Mouse (Mus musculus) hindbrain, embryonic 11.5 days (tissue): ENCODE measurements around the gene Emid1. TPM values are rescaled to one million over a fixed set of nuclear protein-coding genes. Genes with fewer than 3 reads are reported as not detected.

Experiments used
- ATAC-seq: fragments of 200-750 bp; cut with Nextera tagmentation; 2 replicates; pipeline ENCODE4 v1.8.0; 2017; ENCODE audit warnings: mild to moderate bottlenecking, moderate TSS enrichment, moderate library complexity; ENCODE audit not compliant: low FRiP score
- DNase-seq: peaks from one replicate; pipeline ENCODE4 v3.0.0-alpha.2; 2015; ENCODE audit warnings: low spot score
- H3K27ac ChIP-seq: fragments of 300-500 bp; sonication (generic); 2 replicates; pipeline ENCODE4 v1.5.1; 2014; ENCODE audit warnings: mild to moderate bottlenecking, low read depth, low read length
- H3K27me3 ChIP-seq: fragments of 300-500 bp; sonication (generic); 2 replicates; pipeline ENCODE4 v1.6.1; 2014; ENCODE audit warnings: mild to moderate bottlenecking, low read length, moderate library complexity, mixed read lengths; ENCODE audit not compliant: control insufficient read depth, insufficient read depth
- H3K36me3 ChIP-seq: fragments of 300-500 bp; sonication (generic); 2 replicates; pipeline ENCODE4 v1.6.1; 2014; ENCODE audit warnings: mild to moderate bottlenecking, low read length, moderate library complexity, mixed read lengths; ENCODE audit not compliant: control insufficient read depth, insufficient read depth
- H3K4me1 ChIP-seq: fragments of 300-500 bp; sonication (generic); replicated peaks from 2 replicates; pipeline ENCODE4 v1.6.1; 2014; ENCODE audit warnings: low read length, mixed read lengths; ENCODE audit not compliant: control insufficient read depth, insufficient read depth
- H3K4me2 ChIP-seq: fragments of 300-500 bp; sonication (generic); replicated peaks from 2 replicates; pipeline ENCODE4 v1.6.1; 2014; ENCODE audit warnings: mild to moderate bottlenecking, low read depth, low read length
- H3K4me3 ChIP-seq: fragments of 300-500 bp; sonication (generic); 2 replicates; pipeline ENCODE4 v1.5.1; 2014; ENCODE audit warnings: low read depth, low read length
- H3K9ac ChIP-seq: fragments of 300-500 bp; sonication (generic); 2 replicates; pipeline ENCODE4 v1.6.1; 2014; ENCODE audit warnings: low read depth, low read length
- H3K9me3 ChIP-seq: fragments of 300-500 bp; sonication (generic); 2 replicates; pipeline ENCODE4 v1.6.1; 2016; ENCODE audit warnings: low read length; ENCODE audit not compliant: control insufficient read depth
- WGBS: fragments of 180-500 bp; shearing (Covaris S2); extraction: QIAGEN DNeasy Blood & Tissue Kit; methylation state at CpG from one replicate; pipeline ENCODE4 v1.1.7; 2014; 5-methylcytosine and 5-hydroxymethylcytosine counted together
- polyA plus RNA-seq: library from polyadenylated mRNA; unstranded; fragments of >200 nt; fragmentation: Nextera tagmentation; extraction: Ambion mirVana; gene quantifications from 2 replicates; pipeline ENCODE4 v1.2.1, GENCODE M21; 2014

Emid1 gene
- polyA plus RNA-seq, 1 experiment from 2014 or later: 19.2 TPM

- Histone ChIP-seq H3K36me3 (no peaks in the 10 kb centered on the region), H3K27ac (no peak overlapping the region), H3K4me1 (no peaks in the 10 kb centered on the region), H3K9me3 (no peaks in the 10 kb centered on the region), H3K4me2 (no peak overlapping the region), H3K9ac (no peak overlapping the region), H3K27me3 (no peaks in the 10 kb centered on the region), H3K4me3 (no peak overlapping the region)
- ATAC-seq (no peak), DNase-seq (no peak)
- 92% methylated on average over 7 of the region's 7 CpGs for WGBS
Measured at GRCm38 (mm10) chr11:5175141-5175540, 23.1 kb upstream of the Emid1 start.

- H3K9me3 ChIP-seq: no peaks in the 10 kb centered on the region
- H3K27me3 ChIP-seq: no peaks in the 10 kb centered on the region
- H3K36me3 ChIP-seq: no peaks in the 10 kb centered on the region
- no peak overlapping the region for H3K4me2 ChIP-seq
- no peak overlapping the region for H3K4me3 ChIP-seq
- no peak overlapping the region for H3K9ac ChIP-seq
- no peak overlapping the region for H3K27ac ChIP-seq
- ATAC-seq (no peak), DNase-seq (no peak)
- H3K4me1 ChIP-seq: no peaks in the 10 kb centered on the region
- 49% methylated on average over 3 of the region's 3 CpGs for WGBS
Measured at GRCm38 (mm10) chr11:5172861-5173260, 20.8 kb upstream of the Emid1 start.

- Histone ChIP-seq H3K36me3 (no peaks in the 10 kb centered on the region), H3K4me3 (no peak overlapping the region), H3K27ac (no peak overlapping the region), H3K4me1 (0 out of 2 replicates have a peak, but pooled peaks cover 2% of the 10 kb centered on the region), H3K9ac (no peak overlapping the region), H3K4me2 (no peak overlapping the region), H3K9me3 (no peaks in the 10 kb centered on the region), H3K27me3 (no peaks in the 10 kb centered on the region)
- no peak for ATAC-seq
- 88% methylated on average over 9 of the region's 9 CpGs for WGBS
- DNase-seq: no peak
Measured at GRCm38 (mm10) chr11:5167311-5167710, 15.3 kb upstream of the Emid1 start.

- Histone ChIP-seq H3K9me3 (no peaks in the 10 kb centered on the region), H3K4me3 (no peak overlapping the region), H3K9ac (0 out of 2 replicates have a peak overlapping the region, but pooled peaks have one; percentile 15), H3K27ac (0 out of 2 replicates have a peak overlapping the region, but pooled peaks have one; percentile 17), H3K36me3 (no peaks in the 10 kb centered on the region), H3K4me1 (0 out of 2 replicates have a peak, but pooled peaks cover 2% of the 10 kb centered on the region), H3K27me3 (no peaks in the 10 kb centered on the region), H3K4me2 (no peak overlapping the region)
- WGBS: 17% methylated on average over 8 of the region's 8 CpGs
- DNase-seq: no peak
- 0 out of 2 replicates have a peak, but pooled peaks have one; percentile 14 for ATAC-seq
Measured at GRCm38 (mm10) chr11:5165471-5165916, 13.4 kb upstream of the Emid1 start.

GRCm38 (mm10) chr11:5164310-5164709, 12.3 kb upstream of the Emid1 start:
- no peak for ATAC-seq
- DNase-seq: no peak
- 0 out of 2 replicates have a peak, but pooled peaks cover 2% of the 10 kb centered on the region for H3K4me1 ChIP-seq
- H3K27ac ChIP-seq: no peak overlapping the region
- no peaks in the 10 kb centered on the region for H3K9me3 ChIP-seq
- WGBS: 21% methylated on average over 8 of the region's 8 CpGs
- no peak overlapping the region for H3K9ac ChIP-seq
- no peaks in the 10 kb centered on the region for H3K27me3 ChIP-seq
- no peak overlapping the region for H3K4me3 ChIP-seq
- no peaks in the 10 kb centered on the region for H3K36me3 ChIP-seq
- no peak overlapping the region for H3K4me2 ChIP-seq

GRCm38 (mm10) chr11:5163421-5163820, 11.4 kb upstream of the Emid1 start:
- Histone ChIP-seq H3K27me3 (no peaks in the 10 kb centered on the region), H3K4me1 (0 out of 2 replicates have a peak, but pooled peaks cover 2% of the 10 kb centered on the region), H3K9me3 (no peaks in the 10 kb centered on the region), H3K9ac (no peak overlapping the region), H3K27ac (no peak overlapping the region), H3K4me3 (no peak overlapping the region), H3K4me2 (no peak overlapping the region), H3K36me3 (no peaks in the 10 kb centered on the region)
- 88% methylated on average over 8 of the region's 8 CpGs for WGBS
- ATAC-seq (no peak), DNase-seq (no peak)

- Histone ChIP-seq H3K4me1 (no peaks in the 10 kb centered on the region), H3K4me2 (no peak overlapping the region), H3K9me3 (no peaks in the 10 kb centered on the region), H3K27ac (no peak overlapping the region), H3K36me3 (no peaks in the 10 kb centered on the region), H3K27me3 (no peaks in the 10 kb centered on the region), H3K9ac (no peak overlapping the region), H3K4me3 (no peak overlapping the region)
- DNase-seq (peak; percentile 54), ATAC-seq (no peak)
- 72% methylated on average over 17 of the region's 17 CpGs for WGBS
Measured at GRCm38 (mm10) chr11:5160722-5161485, 8.8 kb upstream of the Emid1 start.

GRCm38 (mm10) chr11:5158056-5158455, 6.0 kb upstream of the Emid1 start:
- no peaks in the 10 kb centered on the region for H3K36me3 ChIP-seq
- 91% methylated on average over 11 of the region's 11 CpGs for WGBS

More at GRCm38 (mm10) chr11:5158056-5158455, 6.0 kb upstream of the Emid1 start:
- Histone ChIP-seq H3K9ac (no peak overlapping the region), H3K27ac (no peak overlapping the region), H3K9me3 (no peaks in the 10 kb centered on the region), H3K4me3 (no peak overlapping the region), H3K4me2 (no peak overlapping the region), H3K27me3 (no peaks in the 10 kb centered on the region), H3K4me1 (peaks cover 8% of the 10 kb centered on the region; the same call in 1 of the 2 replicates)
- DNase-seq (no peak), ATAC-seq (no peak)
